Mouse (Mus musculus): ENCODE results near the gene Mpz. TPM values are rescaled to one million over a fixed set of nuclear protein-coding genes. Genes with fewer than 3 reads are reported as not detected.

The Mpz gene
- total RNA-seq, 2 experiments from 2014 or later: not detected

Other genes with a start within 250 kb of the Mpz start
- not detected in 2 replicates for gene Fcrlb, start 237.8 kb upstream of the Mpz start, total RNA-seq (2015)
- gene Fcrlb, start 237.8 kb upstream of the Mpz start, total RNA-seq (2017): not detected in 2 replicates
- gene Fcrla, start 223.1 kb upstream of the Mpz start, total RNA-seq (2015): 1.3 and 3.2 TPM in 2 replicates
- gene Fcrla, start 223.1 kb upstream of the Mpz start, total RNA-seq (2017): 0.40 and 2.7 TPM in 2 replicates
- gene Fcgr2b, start 174.2 kb upstream of the Mpz start, total RNA-seq (2015): 226 and 271 TPM in 2 replicates
- 174 and 196 TPM in 2 replicates for gene Fcgr2b, start 174.2 kb upstream of the Mpz start, total RNA-seq (2017)
- 34.6 and 34.8 TPM in 2 replicates for gene Fcgr4, start 131.8 kb upstream of the Mpz start, total RNA-seq (2015)
- gene Fcgr4, start 131.8 kb upstream of the Mpz start, total RNA-seq (2017): 30.0 and 47.4 TPM in 2 replicates
- gene Fcgr3, start 85.8 kb upstream of the Mpz start, total RNA-seq (2015): 499 and 513 TPM in 2 replicates
- 540 and 572 TPM in 2 replicates for gene Fcgr3, start 85.8 kb upstream of the Mpz start, total RNA-seq (2017)
- gene Cfap126, start 36.8 kb upstream of the Mpz start, total RNA-seq (2015): 0.91 and 1.0 TPM in 2 replicates
- 0.59 TPM in 1 of 2 replicates, not detected in the other for gene Cfap126, start 36.8 kb upstream of the Mpz start, total RNA-seq (2017)
- 102 and 130 TPM in 2 replicates for gene Sdhc, start 108 bp upstream of the Mpz start, total RNA-seq (2015)
- 34.5 and 43.0 TPM in 2 replicates for gene Sdhc, start 108 bp upstream of the Mpz start, total RNA-seq (2017)
- 1.2 and 1.4 TPM in 2 replicates for gene Pcp4l1, start 45.6 kb downstream of the Mpz start, total RNA-seq (2015)
- gene Pcp4l1, start 45.6 kb downstream of the Mpz start, total RNA-seq (2017): 0.44 and 0.73 TPM in 2 replicates
- gene Nr1i3, start 63.3 kb downstream of the Mpz start, total RNA-seq (2015): not detected in 2 replicates
- 0.04 TPM in 2 replicates for gene Nr1i3, start 63.3 kb downstream of the Mpz start, total RNA-seq (2017)
- gene Tomm40l, start 71.8 kb downstream of the Mpz start, total RNA-seq (2015): 7.3 and 8.2 TPM in 2 replicates
- gene Tomm40l, start 71.8 kb downstream of the Mpz start, total RNA-seq (2017): 8.5 and 14.4 TPM in 2 replicates
- gene Apoa2, start 74.3 kb downstream of the Mpz start, total RNA-seq (2015): 0.87 TPM in 1 of 2 replicates, not detected in the other
- gene Apoa2, start 74.3 kb downstream of the Mpz start, total RNA-seq (2017): not detected in 2 replicates
- gene Fcer1g, start 83.7 kb downstream of the Mpz start, total RNA-seq (2015): 2,036 and 2,044 TPM in 2 replicates
- gene Fcer1g, start 83.7 kb downstream of the Mpz start, total RNA-seq (2017): 995 and 1,060 TPM in 2 replicates
- gene Adamts4, start 99.7 kb downstream of the Mpz start, total RNA-seq (2015): not detected in 2 replicates
- gene Adamts4, start 99.7 kb downstream of the Mpz start, total RNA-seq (2017): 0.12 TPM in 1 of 2 replicates, not detected in the other
- 235 and 245 TPM in 2 replicates for gene Ndufs2, start 100.7 kb downstream of the Mpz start, total RNA-seq (2015)
- 276 and 306 TPM in 2 replicates for gene Ndufs2, start 100.7 kb downstream of the Mpz start, total RNA-seq (2017)
- gene B4galt3, start 119.6 kb downstream of the Mpz start, total RNA-seq (2015): 17.8 and 20.4 TPM in 2 replicates
- 28.5 and 33.5 TPM in 2 replicates for gene B4galt3, start 119.6 kb downstream of the Mpz start, total RNA-seq (2017)
- 26.5 and 27.4 TPM in 2 replicates for gene Ppox, start 130.5 kb downstream of the Mpz start, total RNA-seq (2015)
- gene Ppox, start 130.5 kb downstream of the Mpz start, total RNA-seq (2017): 14.5 and 18.0 TPM in 2 replicates
- 41.1 and 41.9 TPM in 2 replicates for gene Usp21, start 137.3 kb downstream of the Mpz start, total RNA-seq (2015)
- 20.2 and 28.9 TPM in 2 replicates for gene Usp21, start 137.3 kb downstream of the Mpz start, total RNA-seq (2017)
- gene Ufc1, start 144.3 kb downstream of the Mpz start, total RNA-seq (2015): 95.3 and 105 TPM in 2 replicates
- gene Ufc1, start 144.3 kb downstream of the Mpz start, total RNA-seq (2017): 54.6 and 78.6 TPM in 2 replicates
- gene Dedd, start 178.4 kb downstream of the Mpz start, total RNA-seq (2015): 22.4 and 23.6 TPM in 2 replicates
- gene Dedd, start 178.4 kb downstream of the Mpz start, total RNA-seq (2017): 12.1 and 13.1 TPM in 2 replicates
- 6.5 and 9.7 TPM in 2 replicates for gene Nit1, start 194.9 kb downstream of the Mpz start, total RNA-seq (2015)
- gene Nit1, start 194.9 kb downstream of the Mpz start, total RNA-seq (2017): 37.1 and 39.2 TPM in 2 replicates
- 26.1 and 38.4 TPM in 2 replicates for gene Pfdn2, start 195.0 kb downstream of the Mpz start, total RNA-seq (2015)
- 16.0 and 27.3 TPM in 2 replicates for gene Pfdn2, start 195.0 kb downstream of the Mpz start, total RNA-seq (2017)
- gene Klhdc9, start 210.1 kb downstream of the Mpz start, total RNA-seq (2015): 0.09 TPM in 1 of 2 replicates, not detected in the other
- gene Klhdc9, start 210.1 kb downstream of the Mpz start, total RNA-seq (2017): 0.16 and 0.59 TPM in 2 replicates
- gene Nectin4, start 219.4 kb downstream of the Mpz start, total RNA-seq (2015): 0.66 and 1.2 TPM in 2 replicates
- 1.3 and 2.1 TPM in 2 replicates for gene Nectin4, start 219.4 kb downstream of the Mpz start, total RNA-seq (2017)
- 95.6 and 105 TPM in 2 replicates for gene Arhgap30, start 238.2 kb downstream of the Mpz start, total RNA-seq (2015)
- gene Arhgap30, start 238.2 kb downstream of the Mpz start, total RNA-seq (2017): 231 and 235 TPM in 2 replicates